Mouse (Mus musculus) C2C12 (cell line): Measurements from ENCODE around the gene Hoxb8.

Experiments
- CEBPB ChIP-seq: IDR thresholded peaks from one replicate; pipeline ENCODE4 v1.6.1; 2011; ENCODE audit warnings: low read depth, mild to moderate bottlenecking, control low read depth, moderate library complexity
- CTCF ChIP-seq: IDR thresholded peaks from one replicate; pipeline ENCODE4 v1.5.1; 2011; ENCODE audit not compliant: control insufficient read depth, insufficient read depth, insufficient read length
- MAX ChIP-seq: IDR thresholded peaks from one replicate; pipeline ENCODE4 v1.6.1; 2011; ENCODE audit warnings: mild to moderate bottlenecking, control low read depth
- MYOD1 ChIP-seq: IDR thresholded peaks from one replicate; pipeline ENCODE4 v1.6.1; 2011; ENCODE audit warnings: low read depth; ENCODE audit not compliant: control insufficient read depth, insufficient read length

DNA sequence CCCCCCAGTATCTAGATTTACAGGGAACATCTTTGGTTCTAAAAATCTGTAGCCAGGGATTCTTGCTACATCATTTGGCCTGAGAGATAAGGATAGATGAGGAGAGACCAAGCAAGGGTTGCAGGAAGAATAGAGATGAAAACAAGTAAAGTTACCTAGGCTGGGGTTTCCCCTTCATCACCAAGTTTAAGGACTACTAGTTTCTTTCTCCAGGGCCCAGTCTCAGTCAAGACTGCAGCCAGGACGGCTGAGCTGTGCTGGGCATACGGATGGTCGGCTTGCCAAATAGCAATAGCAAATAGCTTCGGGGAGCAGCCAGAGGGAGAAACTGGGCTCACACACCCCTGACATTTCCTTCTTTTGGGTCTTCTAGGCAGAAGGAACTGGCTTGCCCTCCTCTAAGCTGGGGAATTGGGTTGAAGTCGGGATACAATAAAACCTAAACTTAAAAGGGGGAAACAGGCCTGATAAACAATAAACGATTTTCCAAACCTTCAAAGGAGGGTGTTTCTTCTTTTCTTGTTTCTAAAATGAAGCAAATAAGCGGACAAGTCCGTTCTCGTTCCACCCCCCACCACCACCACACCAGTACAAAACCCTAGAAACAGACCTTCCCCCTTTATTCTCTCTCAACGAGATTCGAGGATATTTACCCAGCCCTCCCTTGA is 16.4 kb downstream of the Hoxb8 start:
- no peak for TF ChIP-seq CTCF
- TF ChIP-seq MAX = no peak
- TF ChIP-seq CEBPB = no peak
- no peak for TF ChIP-seq MYOD1
